Mouse (Mus musculus) hindbrain, embryonic 13.5 days (tissue): Measurements from ENCODE around the gene Mast4. TPM values are rescaled to one million over a fixed set of nuclear protein-coding genes. Genes with fewer than 3 reads are reported as not detected.

Experiments used
- ATAC-seq: fragments of 200-750 bp; cut with Nextera tagmentation; 2 replicates; pipeline ENCODE4 v1.8.0; 2017; ENCODE audit warnings: moderate TSS enrichment; ENCODE audit not compliant: low FRiP score
- H3K27ac ChIP-seq: fragments of 300-500 bp; sonication (generic); 2 replicates; pipeline ENCODE4 v1.5.1; 2015; ENCODE audit warnings: inconsistent platforms, mild to moderate bottlenecking, moderate library complexity
- H3K27me3 ChIP-seq: fragments of 300-500 bp; sonication (generic); 2 replicates; pipeline ENCODE4 v1.6.1; 2015; ENCODE audit warnings: mild to moderate bottlenecking, inconsistent platforms
- H3K36me3 ChIP-seq: fragments of 300-500 bp; sonication (generic); 2 replicates; pipeline ENCODE4 v1.6.1; 2015; ENCODE audit warnings: mild to moderate bottlenecking, inconsistent platforms
- H3K4me1 ChIP-seq: fragments of 300-500 bp; sonication (generic); replicated peaks from 2 replicates; pipeline ENCODE4 v1.6.1; 2015; ENCODE audit warnings: inconsistent platforms
- H3K4me2 ChIP-seq: fragments of 300-500 bp; sonication (generic); 2 replicates; pipeline ENCODE4 v1.6.1; 2015; ENCODE audit warnings: inconsistent platforms, mild to moderate bottlenecking, moderate library complexity
- H3K4me3 ChIP-seq: fragments of 300-500 bp; sonication (generic); 2 replicates; pipeline ENCODE4 v1.5.1; 2015; ENCODE audit warnings: mild to moderate bottlenecking, inconsistent platforms
- H3K9ac ChIP-seq: fragments of 300-500 bp; sonication (generic); 2 replicates; pipeline ENCODE4 v1.6.1; 2015; ENCODE audit warnings: mild to moderate bottlenecking, inconsistent platforms
- H3K9me3 ChIP-seq: fragments of 300-500 bp; sonication (generic); 2 replicates; pipeline ENCODE4 v1.6.1; 2016; ENCODE audit warnings: inconsistent platforms
- WGBS: fragments of 180-500 bp; shearing (Covaris S2); methylation state at CpG from one replicate; pipeline ENCODE4 v1.1.7; 2015; 5-methylcytosine and 5-hydroxymethylcytosine counted together
- polyA plus RNA-seq: library from polyadenylated mRNA; unstranded; fragments of >200 nt; fragmentation: Nextera tagmentation; extraction: Ambion mirVana; gene quantifications from 2 replicates; pipeline ENCODE4 v1.2.1, GENCODE M21; 2015

Mast4 gene
- polyA plus RNA-seq, 1 experiment from 2014 or later, result 29.7 TPM

DNA sequence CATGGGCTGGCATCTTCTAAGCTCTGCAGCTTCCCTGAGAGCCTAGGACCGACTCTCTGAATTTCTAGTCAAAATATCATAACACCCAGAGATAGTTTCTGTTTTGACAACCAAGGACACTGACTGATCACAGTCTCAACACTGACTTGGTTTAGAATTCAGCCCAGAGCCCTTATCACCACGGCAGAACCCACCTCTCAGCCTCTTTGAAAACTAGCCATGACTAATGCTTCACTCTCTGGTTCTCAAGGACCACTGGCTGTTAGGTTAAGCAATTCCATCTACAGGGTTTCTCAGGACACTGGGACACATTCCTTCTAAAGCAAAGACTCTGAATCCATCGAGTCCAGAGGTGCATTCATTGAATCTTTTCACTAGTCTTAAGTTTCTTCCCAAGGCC lies 79.4 kb downstream of the Mast4 start:
- H3K36me3 ChIP-seq, result no peaks in the 10 kb centered on the region
- WGBS, result 77% methylated on average over 3 of the region's 3 CpGs
- no peaks in the 10 kb centered on the region for H3K9me3 ChIP-seq
- no peak overlapping the region for H3K9ac ChIP-seq
- H3K27ac ChIP-seq, result no peak overlapping the region
- H3K4me1 ChIP-seq, result peaks cover 5% of the 10 kb centered on the region; the same call in 1 of the 2 replicates
- no peak for ATAC-seq
- no peaks in the 10 kb centered on the region for H3K27me3 ChIP-seq
- H3K4me2 ChIP-seq, result no peak overlapping the region
- H3K4me3 ChIP-seq, result no peak overlapping the region

- Histone ChIP-seq H3K4me2 (no peak overlapping the region), H3K27me3 (no peaks in the 10 kb centered on the region), H3K27ac (no peak overlapping the region), H3K4me1 (peaks cover 7% of the 10 kb centered on the region), H3K36me3 (no peaks in the 10 kb centered on the region), H3K9ac (no peak overlapping the region), H3K4me3 (no peak overlapping the region), H3K9me3 (no peaks in the 10 kb centered on the region)
- 80% methylated on average over 6 of the region's 6 CpGs for WGBS
- no peak for ATAC-seq
These were observed 81.2 kb downstream of the Mast4 start for GRCm38 (mm10) chr13:103253077-103253476.

- peaks cover 13% of the 10 kb centered on the region for H3K4me1 ChIP-seq
- 20% methylated on average over 14 of the region's 14 CpGs for WGBS
- no peaks in the 10 kb centered on the region for H3K36me3 ChIP-seq
- H3K9ac ChIP-seq, result no peak overlapping the region
- H3K27ac ChIP-seq, result peak overlapping the region; percentile 23; the same call in 1 of the 2 replicates
- ATAC-seq, result peak; percentile 88
- no peaks in the 10 kb centered on the region for H3K27me3 ChIP-seq
- no peaks in the 10 kb centered on the region for H3K9me3 ChIP-seq
- no peak overlapping the region for H3K4me2 ChIP-seq
- H3K4me3 ChIP-seq, result no peak overlapping the region
These were observed 85.9 kb downstream of the Mast4 start for GRCm38 (mm10) chr13:103248102-103249054.

- Histone ChIP-seq H3K4me1 (peaks cover 13% of the 10 kb centered on the region), H3K9me3 (no peaks in the 10 kb centered on the region), H3K4me3 (no peak overlapping the region), H3K27ac (no peak overlapping the region), H3K4me2 (no peak overlapping the region), H3K9ac (no peak overlapping the region), H3K27me3 (no peaks in the 10 kb centered on the region), H3K36me3 (no peaks in the 10 kb centered on the region)
- 83% methylated on average over 5 of the region's 5 CpGs for WGBS
- no peak for ATAC-seq
These were observed 87.2 kb downstream of the Mast4 start for GRCm38 (mm10) chr13:103246973-103247718.

GRCm38 (mm10) chr13:103245431-103245830 lies 88.9 kb downstream of the Mast4 start:
- no peak for ATAC-seq
- H3K4me3 ChIP-seq, result no peak overlapping the region
- peaks cover 13% of the 10 kb centered on the region for H3K4me1 ChIP-seq
- no peak overlapping the region for H3K27ac ChIP-seq
- H3K27me3 ChIP-seq, result no peaks in the 10 kb centered on the region
- 96% methylated on average over 5 of the region's 5 CpGs for WGBS
- H3K9ac ChIP-seq, result no peak overlapping the region
- no peaks in the 10 kb centered on the region for H3K36me3 ChIP-seq
- H3K9me3 ChIP-seq, result no peaks in the 10 kb centered on the region
- H3K4me2 ChIP-seq, result no peak overlapping the region

GRCm38 (mm10) chr13:103244053-103244452 lies 90.2 kb downstream of the Mast4 start:
- no peak for ATAC-seq

DNA sequence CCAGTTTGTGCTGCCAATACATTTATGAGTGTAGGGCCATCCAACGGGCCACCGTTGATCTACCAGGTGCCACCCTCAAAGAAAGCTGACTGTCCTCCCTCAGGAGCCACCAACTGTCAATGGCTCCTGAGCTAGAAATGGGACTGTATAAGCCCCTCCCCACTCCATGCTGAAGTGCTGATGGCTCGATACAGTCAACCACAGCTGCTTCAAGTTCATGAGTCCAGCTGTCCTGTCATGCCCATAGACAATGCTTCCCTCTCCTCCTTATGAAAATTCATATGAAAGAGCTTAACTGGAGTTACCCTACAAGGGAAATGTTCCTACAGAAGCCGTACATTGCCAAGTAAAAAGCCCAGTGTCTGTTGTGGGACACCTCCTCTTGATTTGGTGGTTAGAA lies 93.2 kb downstream of the Mast4 start:
- H3K27me3 ChIP-seq, result no peaks in the 10 kb centered on the region
- 96% methylated on average over 4 of the region's 4 CpGs for WGBS
- H3K9ac ChIP-seq, result no peak overlapping the region
- no peak for ATAC-seq
- no peak overlapping the region for H3K27ac ChIP-seq
- H3K4me2 ChIP-seq, result no peak overlapping the region
- 0 out of 2 replicates have a peak, but pooled peaks cover 5% of the 10 kb centered on the region for H3K9me3 ChIP-seq
- H3K36me3 ChIP-seq, result no peaks in the 10 kb centered on the region
- H3K4me3 ChIP-seq, result no peak overlapping the region
- no peaks in the 10 kb centered on the region for H3K4me1 ChIP-seq

More at GRCm38 (mm10) chr13:103244053-103244452, 90.2 kb downstream of the Mast4 start:
- H3K9me3 ChIP-seq, result no peaks in the 10 kb centered on the region
- H3K4me3 ChIP-seq, result no peak overlapping the region
- H3K4me1 ChIP-seq, result peaks cover 13% of the 10 kb centered on the region
- no peak overlapping the region for H3K27ac ChIP-seq
- no peaks in the 10 kb centered on the region for H3K36me3 ChIP-seq
- H3K9ac ChIP-seq, result no peak overlapping the region
- no peaks in the 10 kb centered on the region for H3K27me3 ChIP-seq
- 57% methylated on average over 4 of the region's 4 CpGs for WGBS
- no peak overlapping the region for H3K4me2 ChIP-seq

GRCm38 (mm10) chr13:103239654-103240053 lies 94.6 kb downstream of the Mast4 start:
- 0 out of 2 replicates have a peak, but pooled peaks cover 5% of the 10 kb centered on the region for H3K9me3 ChIP-seq
- H3K9ac ChIP-seq, result no peak overlapping the region
- no peaks in the 10 kb centered on the region for H3K27me3 ChIP-seq
- no peaks in the 10 kb centered on the region for H3K4me1 ChIP-seq
- no peak for ATAC-seq
- H3K36me3 ChIP-seq, result no peaks in the 10 kb centered on the region
- no peak overlapping the region for H3K4me3 ChIP-seq
- 93% methylated on average over 8 of the region's 8 CpGs for WGBS
- no peak overlapping the region for H3K27ac ChIP-seq
- no peak overlapping the region for H3K4me2 ChIP-seq

- Histone ChIP-seq H3K27ac (no peak overlapping the region), H3K4me3 (no peak overlapping the region), H3K9ac (no peak overlapping the region), H3K27me3 (no peaks in the 10 kb centered on the region), H3K4me1 (no peaks in the 10 kb centered on the region), H3K36me3 (no peaks in the 10 kb centered on the region), H3K9me3 (0 out of 2 replicates have a peak, but pooled peaks cover 5% of the 10 kb centered on the region), H3K4me2 (no peak overlapping the region)
- ATAC-seq, result no peak
- WGBS, result 96% methylated on average over 7 of the region's 7 CpGs
These were observed 96.1 kb downstream of the Mast4 start for GRCm38 (mm10) chr13:103238034-103238705.

DNA sequence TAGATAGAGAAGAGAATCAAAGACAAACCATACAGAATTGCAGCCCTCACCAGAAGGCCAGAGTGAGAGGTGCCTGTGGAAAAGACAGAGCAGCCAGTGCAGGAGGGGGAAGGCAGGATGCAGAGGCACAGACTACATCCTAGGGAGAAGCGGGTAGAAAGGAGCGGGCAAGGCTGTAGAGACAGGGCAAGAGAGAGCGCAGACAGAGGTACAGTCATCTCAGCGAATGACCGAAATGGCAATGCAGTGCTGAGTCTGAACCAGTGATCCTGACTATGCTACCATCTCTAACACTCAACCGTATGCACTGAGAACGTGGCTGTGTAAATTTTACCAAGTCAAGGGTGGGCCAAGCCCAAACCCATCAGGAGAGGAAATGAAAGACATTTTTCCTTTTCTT lies 102.1 kb downstream of the Mast4 start:
- no peak overlapping the region for H3K4me3 ChIP-seq
- H3K9me3 ChIP-seq, result 0 out of 2 replicates have a peak, but pooled peaks cover 5% of the 10 kb centered on the region
- H3K4me1 ChIP-seq, result no peaks in the 10 kb centered on the region
- WGBS, result 97% methylated on average over 7 of the region's 7 CpGs
- no peak overlapping the region for H3K9ac ChIP-seq
- H3K4me2 ChIP-seq, result no peak overlapping the region
- H3K36me3 ChIP-seq, result no peaks in the 10 kb centered on the region
- ATAC-seq, result no peak
- no peak overlapping the region for H3K27ac ChIP-seq
- H3K27me3 ChIP-seq, result no peaks in the 10 kb centered on the region

GRCm38 (mm10) chr13:103229069-103229468 lies 105.2 kb downstream of the Mast4 start:
- H3K4me2 ChIP-seq, result no peak overlapping the region
- WGBS, result 87% methylated on average over 4 of the region's 4 CpGs
- no peaks in the 10 kb centered on the region for H3K27me3 ChIP-seq
- no peaks in the 10 kb centered on the region for H3K36me3 ChIP-seq
- ATAC-seq, result no peak
- peaks cover 17% of the 10 kb centered on the region for H3K4me1 ChIP-seq
- no peak overlapping the region for H3K27ac ChIP-seq
- no peak overlapping the region for H3K9ac ChIP-seq
- H3K9me3 ChIP-seq, result no peaks in the 10 kb centered on the region
- H3K4me3 ChIP-seq, result no peak overlapping the region
